Mouse (Mus musculus) erythroblast, embryonic 14.5 days (primary cell): ENCODE data around the gene Slc22a29. TPM values are rescaled to one million over a fixed set of nuclear protein-coding genes. Genes with fewer than 3 reads are reported as not detected.
"Not testable (repeated sequence)": the region's sequence is repeated elsewhere in the genome, so short reads cannot be mapped to it uniquely, and the experiment has no call there.

Source experiments
- H3K27me3 ChIP-seq: 2 replicates; pipeline ENCODE4 v1.6.1; 2012; ENCODE audit warnings: inconsistent platforms; ENCODE audit not compliant: control insufficient read depth
- H3K36me3 ChIP-seq: 2 replicates; pipeline ENCODE4 v1.6.1; 2012; ENCODE audit warnings: mild to moderate bottlenecking, inconsistent platforms; ENCODE audit not compliant: control insufficient read depth
- H3K4me1 ChIP-seq: 2 replicates; pipeline ENCODE4 v1.6.1; 2012; ENCODE audit warnings: inconsistent platforms; ENCODE audit not compliant: control insufficient read depth
- H3K4me3 ChIP-seq: replicated peaks from 2 replicates; pipeline ENCODE3; 2012; ENCODE audit warnings: moderate library complexity, mild to moderate bottlenecking, inconsistent platforms
- H3K9me3 ChIP-seq: 2 replicates; pipeline ENCODE4 v1.6.1; 2012; ENCODE audit warnings: low read length, inconsistent platforms, mixed read lengths; ENCODE audit not compliant: control insufficient read depth
- GATA1 ChIP-seq: IDR thresholded peaks from 2 replicates; pipeline ENCODE4 v1.6.1; 2012; ENCODE audit warnings: low read length, inconsistent platforms, mixed read lengths
- TAL1 ChIP-seq: IDR thresholded peaks from 3 replicates; pipeline ENCODE4 v1.6.1; 2012; ENCODE audit warnings: low read length, inconsistent platforms, mixed read lengths
- polyA plus RNA-seq: library from polyadenylated mRNA; stranded (reverse); fragments of >175 nt; gene quantifications from 2 replicates; pipeline ENCODE4 v1.2.3, GENCODE M21; 2012

The Slc22a29 gene
- not detected in 2 replicates for polyA plus RNA-seq

DNA sequence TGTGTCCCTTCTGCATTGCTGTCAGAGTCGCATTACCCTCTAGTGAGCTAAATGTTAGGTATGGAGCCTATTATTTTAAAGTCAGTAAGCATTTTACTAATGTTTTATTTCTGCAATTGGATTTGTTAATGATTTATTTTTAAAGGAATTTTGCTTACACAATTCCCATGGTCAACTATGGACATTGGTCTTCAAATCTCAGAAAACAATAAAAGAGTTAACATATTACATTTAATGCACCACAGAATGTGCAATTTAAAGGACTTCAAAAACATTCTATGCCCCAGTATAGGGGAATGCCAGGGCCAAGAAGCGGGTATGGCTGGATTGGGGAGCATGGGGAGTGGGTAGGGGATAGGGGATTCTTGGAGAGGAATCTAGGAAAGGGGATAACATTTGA is at the start of gene Slc22a29:
Gene Slc22a29 (minus strand): TSS at position 101 of the 400 bp plus-strand sequence.
- Histone ChIP-seq H3K27me3 (no peaks in the 10 kb centered on the region), H3K36me3 (no peaks in the 10 kb centered on the region), H3K4me3 (no peak within 1 kb of the TSS), H3K9me3 (no peaks in the 10 kb centered on the region; the same call in 1 of the 2 replicates), H3K4me1 (no peaks in the 10 kb centered on the region)
- TF ChIP-seq GATA1 (no peak), TAL1 (no peak)

DNA sequence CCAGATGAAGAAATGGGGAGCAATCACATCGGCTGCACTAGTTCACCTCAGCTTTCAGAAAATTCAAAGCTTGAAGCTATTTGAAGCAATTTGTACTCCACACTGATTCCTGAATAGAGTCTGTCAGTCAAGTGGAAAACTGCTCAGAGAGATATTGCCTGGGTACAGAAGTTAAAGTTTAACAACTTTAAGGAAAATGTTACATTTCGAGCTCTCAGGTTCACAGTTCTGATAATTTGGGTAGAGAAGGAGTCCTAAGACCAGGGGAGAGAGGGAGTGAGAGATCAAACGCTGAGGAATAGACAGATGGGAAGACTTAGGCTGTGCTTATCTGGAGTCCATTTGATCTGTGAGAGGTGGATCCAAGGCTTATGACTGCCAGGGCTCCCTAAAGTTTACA is 46.6 kb upstream of the Slc22a29 start:
- Histone ChIP-seq H3K4me3 (no peak overlapping the region), H3K36me3 (no peaks in the 10 kb centered on the region), H3K9me3 (no peaks in the 10 kb centered on the region), H3K4me1 (no peaks in the 10 kb centered on the region), H3K27me3 (no peaks in the 10 kb centered on the region)
- TF ChIP-seq TAL1 (no peak), GATA1 (no peak)

DNA sequence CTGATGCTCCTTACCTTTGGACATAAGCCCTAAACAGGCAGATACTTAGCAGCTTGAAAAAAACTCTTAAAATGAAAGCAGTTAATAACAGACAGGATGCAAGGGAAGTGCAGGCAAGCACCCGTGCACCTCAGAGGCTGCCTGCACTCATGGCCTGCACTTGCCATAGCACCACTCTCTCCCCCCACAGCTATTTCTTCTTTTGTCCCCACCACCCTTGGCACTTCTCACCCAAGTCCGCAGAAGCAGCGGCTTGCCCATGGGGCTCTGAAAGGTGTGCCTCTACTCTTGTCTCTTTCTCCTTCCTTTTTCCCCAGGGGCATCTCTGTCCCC is 34.0 kb upstream of the Slc22a29 start:
- Histone ChIP-seq H3K36me3 (no peaks in the 10 kb centered on the region), H3K4me1 (peaks cover 2% of the 10 kb centered on the region), H3K27me3 (no peaks in the 10 kb centered on the region), H3K4me3 (peak overlapping the region; percentile 60), H3K9me3 (peaks cover 8% of the 10 kb centered on the region)
- TF ChIP-seq GATA1 (no peak), TAL1 (no peak)

DNA sequence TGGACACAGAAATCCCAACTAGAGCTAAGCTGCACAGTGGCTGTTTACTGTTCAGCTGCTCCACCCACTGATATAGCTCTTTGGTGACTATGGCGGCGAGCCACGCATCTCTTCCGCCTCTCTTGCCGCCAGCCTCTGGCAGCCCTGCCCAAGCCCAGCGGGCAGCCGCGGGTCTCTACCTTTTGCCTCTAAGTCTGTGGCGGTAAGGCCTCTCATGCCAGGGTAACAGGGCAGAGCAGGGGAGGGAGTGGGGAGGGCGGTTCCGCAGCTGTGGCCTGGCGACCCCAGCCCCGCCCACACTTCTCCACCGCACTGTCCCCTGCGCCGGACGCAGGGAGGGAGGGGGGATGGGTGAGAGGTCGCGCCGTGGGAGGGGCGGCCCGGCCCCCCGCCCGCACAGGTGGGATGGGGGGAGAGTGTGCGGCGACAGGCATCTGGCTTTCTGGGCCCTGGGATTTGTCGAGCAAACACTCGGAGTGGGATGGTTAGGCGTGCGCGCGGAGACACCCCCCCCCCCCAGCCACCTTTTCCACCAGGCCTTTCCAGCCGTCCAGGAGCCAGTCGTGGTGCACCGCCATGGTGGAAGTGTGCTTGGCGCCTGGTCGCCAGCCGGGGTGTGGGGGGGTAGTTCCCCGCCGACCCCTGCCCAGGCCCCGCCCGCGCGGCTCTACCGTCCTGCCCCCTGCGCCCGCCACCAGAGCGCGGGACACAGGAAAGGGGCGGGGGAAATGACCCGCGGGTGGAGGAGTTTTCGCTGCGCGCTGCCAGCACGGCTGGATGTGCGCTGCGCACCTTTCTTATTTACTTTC is 33.4 kb upstream of the Slc22a29 start:
- TF ChIP-seq GATA1 (no peak), TAL1 (no peak)
- Histone ChIP-seq H3K36me3 (no peaks in the 10 kb centered on the region), H3K4me3 (peak overlapping the region; percentile 60), H3K27me3 (no peaks in the 10 kb centered on the region), H3K9me3 (peaks cover 7% of the 10 kb centered on the region), H3K4me1 (peaks cover 2% of the 10 kb centered on the region)

DNA sequence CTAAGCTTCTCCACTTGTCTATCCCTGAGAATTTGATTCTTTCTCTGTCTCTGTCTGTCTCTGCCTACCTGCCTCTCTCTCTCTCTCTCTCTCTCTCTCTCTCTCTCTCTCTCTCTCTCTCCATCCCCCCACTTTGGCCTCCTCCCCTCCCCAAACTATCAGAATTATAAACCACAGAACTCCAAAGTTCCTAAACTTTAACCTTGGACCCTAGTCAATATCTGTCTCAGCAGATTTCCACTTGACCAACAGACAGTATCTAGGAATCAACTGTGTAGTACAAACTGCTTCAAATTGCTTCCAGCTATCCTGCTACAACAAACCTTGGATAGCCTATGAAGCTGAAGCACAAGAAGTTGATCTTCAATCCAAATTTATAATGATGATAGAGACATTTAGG is 10.2 kb upstream of the Slc22a29 start:
- H3K9me3 ChIP-seq: no peaks in the 10 kb centered on the region
- TF ChIP-seq GATA1 (no peak), TAL1 (no peak)
- H3K36me3 ChIP-seq: no peaks in the 10 kb centered on the region
- H3K4me1 ChIP-seq: no peaks in the 10 kb centered on the region
- no peak overlapping the region for H3K4me3 ChIP-seq
- no peaks in the 10 kb centered on the region for H3K27me3 ChIP-seq

DNA sequence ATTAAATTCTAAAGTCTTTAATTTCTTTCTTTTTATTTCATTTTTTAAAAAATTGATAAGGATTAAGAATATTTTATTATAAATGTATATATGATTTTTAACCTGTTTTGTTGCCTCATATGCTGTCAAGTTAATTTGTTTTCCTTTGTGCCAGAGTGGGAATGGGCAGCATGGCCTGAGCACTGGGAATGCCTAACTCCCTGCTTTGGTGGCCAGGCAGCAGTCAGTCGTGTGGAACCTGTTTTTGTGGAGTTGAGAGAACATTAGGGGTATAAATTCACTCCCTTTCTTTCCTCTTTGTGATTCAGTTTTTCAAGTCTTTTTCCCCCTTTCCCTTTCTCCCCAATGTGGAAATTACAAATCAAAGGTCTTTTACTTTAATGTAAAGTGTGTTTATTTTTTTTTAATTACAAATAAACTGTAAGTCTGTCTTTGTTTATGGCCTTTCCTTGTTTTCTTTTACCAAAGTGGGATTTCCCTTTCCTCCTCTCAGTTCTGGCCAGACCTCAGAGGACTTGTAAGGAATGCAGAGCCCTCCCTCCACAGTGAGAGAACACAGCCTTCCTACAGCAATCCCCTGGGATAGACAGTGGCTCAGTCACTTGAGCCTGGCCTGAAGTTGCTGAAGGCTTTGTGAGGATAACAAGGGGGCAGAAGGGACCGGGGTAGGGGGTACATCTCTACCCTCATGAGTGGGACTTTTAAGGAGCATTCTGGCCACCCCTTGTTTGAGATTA is 69.7 kb downstream of the Slc22a29 start:
- Histone ChIP-seq H3K4me3 (no peak overlapping the region), H3K4me1 (no peaks in the 10 kb centered on the region), H3K36me3 (no peaks in the 10 kb centered on the region; the same call in 1 of the 2 replicates), H3K27me3 (no peaks in the 10 kb centered on the region), H3K9me3 (peaks cover 17% of the 10 kb centered on the region)
- TF ChIP-seq GATA1 (no peak), TAL1 (no peak)

DNA sequence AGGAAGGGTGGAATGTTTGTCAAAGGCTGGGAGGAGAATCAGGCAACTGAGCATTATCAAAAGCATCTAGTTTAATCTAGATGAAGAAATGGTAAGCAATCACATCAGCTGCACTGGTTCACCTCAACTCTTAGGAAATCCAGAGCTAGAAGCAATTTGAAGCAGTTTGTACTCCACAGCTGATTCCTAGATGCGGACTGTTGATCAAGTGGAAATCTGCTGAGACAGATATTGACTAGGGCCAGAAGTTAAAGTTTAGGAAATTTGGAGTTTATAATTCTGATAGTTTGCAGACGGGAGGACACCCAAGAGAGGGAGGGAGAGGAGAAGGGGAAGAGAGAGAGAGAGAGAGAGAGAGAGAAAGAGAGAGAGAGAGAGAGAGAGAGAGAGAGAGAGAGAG is 76.0 kb downstream of the Slc22a29 start:
- H3K27me3 ChIP-seq, H3K4me1 ChIP-seq, H3K36me3 ChIP-seq, H3K4me3 ChIP-seq: not testable (repeated sequence)
- peaks cover 11% of the 10 kb centered on the region for H3K9me3 ChIP-seq

DNA sequence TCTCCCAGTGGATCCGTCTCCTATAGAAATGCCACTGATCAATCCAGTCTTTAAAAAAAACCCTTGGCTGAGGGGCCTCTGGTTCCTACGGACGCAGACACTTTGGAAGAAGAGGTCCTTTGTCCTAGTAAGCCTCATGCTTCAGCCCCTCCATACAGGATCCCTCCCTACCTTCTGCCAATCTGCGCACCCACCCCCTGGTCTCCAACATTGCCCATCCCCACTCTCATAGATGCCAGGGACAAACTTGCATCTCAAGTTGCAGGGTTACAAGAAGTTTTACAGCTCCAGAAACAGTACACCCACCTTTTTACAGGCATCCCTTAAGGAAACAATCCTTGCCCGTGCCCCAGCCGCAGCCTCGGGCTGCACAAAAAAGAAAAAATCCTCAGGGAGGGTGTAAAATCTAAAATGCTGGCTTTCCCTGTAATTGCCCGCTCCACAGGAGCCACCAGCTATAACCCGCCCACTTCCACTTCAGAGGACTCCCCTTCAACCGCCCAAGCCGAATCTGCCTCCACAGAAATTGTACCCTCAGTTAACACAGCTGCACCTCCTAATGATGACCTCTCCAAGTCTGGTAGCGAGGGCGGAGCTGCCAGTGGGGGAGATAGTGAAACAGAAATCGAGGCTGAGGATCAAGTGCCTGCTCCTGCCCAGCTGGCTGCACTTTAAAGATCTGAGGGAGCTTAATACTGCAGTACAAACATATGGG is 84.4 kb downstream of the Slc22a29 start:
- peaks cover 21% of the 10 kb centered on the region for H3K9me3 ChIP-seq
- H3K27me3 ChIP-seq, H3K36me3 ChIP-seq, H3K4me1 ChIP-seq, H3K4me3 ChIP-seq: not testable (repeated sequence)

DNA sequence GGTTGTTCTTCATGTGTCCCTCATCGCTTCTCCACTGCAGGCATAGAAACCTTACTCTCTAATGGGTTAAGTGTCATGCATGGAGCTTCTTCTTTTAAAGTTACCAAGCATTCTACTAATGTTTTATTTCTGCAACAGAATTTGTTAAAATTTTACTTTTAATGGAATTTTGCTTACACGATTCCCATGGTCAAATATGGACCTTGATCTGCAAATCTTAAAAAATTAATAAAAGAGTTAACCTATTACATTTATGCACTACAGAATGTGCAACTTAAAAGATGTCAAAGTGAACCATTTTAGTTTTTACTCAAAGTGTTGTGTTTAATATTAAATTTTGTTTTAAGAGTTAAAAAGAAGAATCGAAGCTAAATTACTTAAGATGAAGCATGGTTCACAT is 86.8 kb downstream of the Slc22a29 start, which contains the start of gene Slc22a28:
Gene Slc22a28 (minus strand): TSS at position 102 of the 400 bp plus-strand sequence.
- not testable (repeated sequence) for H3K36me3 ChIP-seq, H3K4me1 ChIP-seq, H3K27me3 ChIP-seq, H3K4me3 ChIP-seq
- peaks cover 12% of the 10 kb centered on the region for H3K9me3 ChIP-seq

Other genes starting within 250 kb of the Slc22a29 start
- gene Slc22a28, start 86.9 kb downstream of the Slc22a29 start, polyA plus RNA-seq: not detected in 2 replicates
- not detected in 2 replicates for gene Slc22a30, start 186.2 kb upstream of the Slc22a29 start, polyA plus RNA-seq